Mouse (Mus musculus) E14TG2a.4 (cell line): ENCODE results near the gene Bola2.

Source experiments
- CTCF ChIP-seq: conservative IDR thresholded peaks from 2 replicates; pipeline ENCODE4 v1.5.1; 2014; ENCODE audit warnings: low read length
- POU5F1 ChIP-seq: IDR thresholded peaks from 2 replicates; pipeline ENCODE4 v1.6.1; 2014; ENCODE audit warnings: low read length, borderline replicate concordance

DNA sequence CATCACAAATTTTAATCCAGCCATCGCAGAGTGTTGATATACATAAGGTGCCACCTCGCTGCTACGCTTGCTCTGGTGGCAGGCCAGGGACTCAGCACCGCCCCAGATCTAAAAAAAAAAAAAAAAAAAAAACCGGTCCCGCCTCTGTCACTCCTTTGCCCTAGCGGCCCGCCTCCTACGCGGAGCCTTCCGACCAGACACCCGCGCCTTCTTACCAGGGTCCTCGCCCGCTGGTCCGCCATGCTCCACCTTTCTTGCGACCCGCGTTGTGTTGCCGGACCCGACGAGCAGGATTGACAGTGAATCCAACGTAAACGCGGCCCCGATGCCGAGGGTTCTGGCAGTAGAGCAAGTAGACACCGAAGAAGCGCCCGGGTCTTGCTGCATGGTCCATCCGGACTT is at the start of gene Bola2:
- TF ChIP-seq CTCF (no peak), POU5F1 (no peak)
